Mouse (Mus musculus): ENCODE results near the gene Gm2a. TPM values are rescaled to one million over a fixed set of nuclear protein-coding genes. Genes with fewer than 3 reads are reported as not detected.
"Not testable (repeated sequence)": the region's sequence is repeated elsewhere in the genome, so short reads cannot be mapped to it uniquely, and the experiment has no call there.

Gm2a gene
- 100 to 1,000 TPM; 220 to 225 TPM for total RNA-seq (2021)
- long read RNA-seq, experiment 1, full-length matches to known transcripts = 189 of 292 reads
- long read RNA-seq, experiment 1, partial matches to known transcripts = 95 of 292 reads
- long read RNA-seq, experiment 1, other reads (novel, unspliced or antisense) = 8 of 292 reads
- long read RNA-seq, experiment 2, full-length matches to known transcripts = 61 of 81 reads
- long read RNA-seq, experiment 2, partial matches to known transcripts = 3 of 81 reads
- long read RNA-seq, experiment 2, other reads (novel, unspliced or antisense) = 17 of 81 reads

DNA sequence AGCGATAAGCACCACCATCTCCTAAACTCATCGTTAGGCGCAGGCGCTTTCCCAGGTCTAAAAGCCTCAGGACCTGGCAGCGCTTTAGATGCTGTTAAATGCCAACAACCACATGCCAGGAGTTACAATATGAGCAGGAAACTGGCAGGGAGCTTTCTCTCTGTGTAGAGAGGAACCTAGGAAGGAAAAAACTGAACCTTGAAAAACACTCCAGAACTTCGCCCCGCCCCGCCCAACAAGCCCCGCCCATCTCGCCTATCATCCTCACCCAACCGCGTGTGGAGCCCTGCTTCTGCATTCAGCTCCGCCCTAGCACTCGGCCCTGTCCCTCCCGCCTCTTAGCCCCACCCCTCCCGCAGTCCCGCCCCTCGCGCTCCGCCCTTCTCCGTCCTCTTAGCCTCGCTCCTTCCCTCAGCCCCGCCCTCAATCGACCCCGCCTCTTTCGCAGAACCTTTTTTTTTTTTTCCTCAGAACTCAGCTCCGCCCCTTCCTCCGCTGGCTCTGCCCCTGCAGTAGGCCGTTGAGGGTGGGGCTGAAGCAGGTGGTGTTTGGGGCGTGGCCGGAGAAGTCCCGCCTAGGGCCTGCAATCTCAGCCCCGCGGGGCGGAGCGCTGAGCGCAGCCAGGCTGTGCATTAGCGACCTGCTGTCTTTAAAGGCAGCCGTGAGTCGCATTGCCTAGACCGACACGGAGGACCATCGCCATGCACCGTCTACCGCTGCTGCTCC, at the start of gene Gm2a:
Gm2a (plus strand) TSS at position 653 of the 726 bp plus-strand sequence.
- peak; percentile 96 to 98 for DNase-seq

DNA sequence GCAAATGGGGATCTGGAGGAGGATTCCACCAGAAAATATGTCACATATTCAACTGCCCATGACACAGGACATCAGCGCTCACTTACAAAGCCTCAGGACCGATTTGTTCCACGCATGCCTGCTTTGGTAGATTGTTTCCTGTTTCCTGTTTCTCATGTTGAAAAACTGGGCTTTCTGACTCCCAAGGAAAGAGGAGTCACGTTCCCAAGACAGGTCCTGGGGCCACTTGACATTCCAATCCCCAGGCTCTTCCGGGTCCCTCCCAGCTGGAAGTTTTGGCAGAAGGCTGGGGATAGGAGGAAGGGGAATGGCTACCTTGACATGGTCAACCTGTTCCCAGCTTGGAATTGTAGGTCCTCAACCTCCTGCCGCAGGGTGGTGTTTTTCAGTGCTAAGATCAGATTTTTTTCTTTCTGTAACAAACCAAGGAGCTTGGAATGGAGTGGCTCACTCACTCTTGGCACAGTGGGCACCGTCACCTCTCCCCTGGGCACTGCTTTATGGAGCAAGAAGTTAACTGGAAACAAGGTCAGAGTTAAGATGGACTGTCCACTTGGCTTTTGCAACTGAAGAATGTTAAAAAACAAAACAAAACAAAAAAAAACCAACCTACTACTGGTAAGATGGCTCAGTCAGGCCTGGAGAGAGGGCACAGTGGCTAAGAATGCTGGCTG, 46.9 kb upstream of the Gm2a start:
- no peak for DNase-seq

DNA sequence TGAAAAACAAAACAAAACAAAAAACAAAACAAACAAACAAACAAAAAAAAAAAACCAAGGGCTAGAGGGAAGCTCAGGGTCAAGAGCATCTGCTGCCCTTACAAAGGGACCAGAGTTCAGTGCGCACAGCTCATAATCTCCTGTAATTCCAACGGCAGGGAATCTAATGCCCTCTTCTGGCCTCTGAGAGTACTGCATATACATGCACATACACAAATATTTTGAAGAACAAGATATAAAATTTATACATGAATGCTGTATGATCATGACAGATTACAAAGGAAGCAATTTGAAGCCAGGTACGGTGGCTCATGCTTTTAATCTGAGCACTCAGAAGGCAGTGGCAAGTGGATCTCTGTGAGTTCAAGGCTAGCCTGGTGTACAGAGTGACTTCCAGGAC, 40.4 kb upstream of the Gm2a start:
- no peak for DNase-seq

DNA sequence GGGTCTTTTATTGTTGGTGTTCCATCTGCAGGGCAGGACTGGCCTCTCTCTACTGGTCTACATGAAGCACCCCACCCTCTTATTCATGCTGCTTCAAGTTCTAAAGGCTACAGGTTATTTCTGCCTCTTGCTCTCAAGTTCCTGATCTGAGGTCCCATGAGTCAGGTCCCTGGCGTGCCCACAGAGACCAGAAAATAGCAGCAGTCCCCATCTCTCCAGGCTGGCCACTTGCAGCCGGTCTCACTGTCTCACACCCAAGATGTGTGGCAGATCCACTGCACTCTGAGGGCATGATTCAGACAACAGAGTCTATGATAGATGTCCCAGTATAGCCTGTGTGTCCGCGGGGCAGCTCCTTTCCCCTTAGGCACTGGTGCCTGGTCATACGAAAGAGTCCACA, 37.1 kb upstream of the Gm2a start:
- DNase-seq = no peak

DNA sequence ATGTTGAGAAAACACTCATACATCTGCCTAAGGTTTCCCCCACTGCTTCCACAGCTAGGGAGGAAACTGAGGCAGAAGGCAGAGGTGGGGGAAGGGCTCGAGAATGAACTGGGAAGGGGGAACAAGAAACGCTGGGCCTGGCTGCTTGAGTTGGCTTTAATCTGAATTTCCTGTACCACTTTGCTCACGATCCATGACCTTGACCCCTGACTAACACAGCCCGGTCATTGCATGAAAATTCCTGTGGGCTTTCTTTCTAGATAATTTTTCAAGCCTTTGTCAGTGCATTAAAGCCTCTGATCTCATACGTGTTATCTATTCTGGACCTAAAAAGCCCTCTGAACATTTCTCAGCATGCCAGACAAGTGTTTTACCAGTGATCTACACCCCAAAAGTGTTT, 35.1 kb upstream of the Gm2a start:
- DNase-seq = peak; percentile 45 to 63

DNA sequence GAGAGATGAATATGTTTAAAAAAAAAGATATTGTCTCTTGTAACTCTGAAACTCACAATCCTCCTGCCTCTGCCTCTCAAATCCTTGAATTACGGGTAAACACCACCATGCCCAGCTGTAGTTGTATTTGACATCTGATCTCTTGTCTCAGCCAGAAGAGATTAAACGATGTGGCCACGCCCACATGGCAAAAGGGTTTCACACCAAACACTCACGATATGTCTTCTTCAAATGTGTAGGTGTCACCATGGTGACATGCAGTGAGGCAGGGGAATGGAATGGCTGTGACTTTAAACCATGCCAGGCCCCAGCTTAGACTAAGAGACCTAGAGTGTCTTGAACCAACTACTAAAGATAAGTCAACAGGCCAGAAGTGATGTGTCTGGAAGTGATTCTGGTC, 31.0 kb upstream of the Gm2a start:
- no peak for DNase-seq

DNA sequence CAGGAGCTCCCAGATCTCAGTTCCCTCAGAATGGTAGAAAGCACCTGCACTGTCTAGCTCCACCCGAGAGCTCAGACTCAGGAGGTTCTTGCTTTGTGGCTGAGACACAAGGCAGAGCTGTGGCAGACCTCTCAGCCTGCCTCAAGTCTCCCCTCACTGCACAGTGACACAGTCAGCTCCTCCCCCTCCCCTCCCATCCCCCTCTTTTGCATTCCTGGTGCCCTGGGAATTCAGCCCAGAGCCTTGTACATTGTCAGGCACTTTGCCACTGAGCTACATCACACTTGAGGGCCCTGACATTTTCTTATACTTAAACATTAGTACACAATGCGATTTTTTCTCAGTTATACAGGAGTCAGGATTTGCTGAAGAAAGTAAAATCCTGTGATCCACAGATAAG, 28.9 kb upstream of the Gm2a start:
- DNase-seq = no peak

DNA sequence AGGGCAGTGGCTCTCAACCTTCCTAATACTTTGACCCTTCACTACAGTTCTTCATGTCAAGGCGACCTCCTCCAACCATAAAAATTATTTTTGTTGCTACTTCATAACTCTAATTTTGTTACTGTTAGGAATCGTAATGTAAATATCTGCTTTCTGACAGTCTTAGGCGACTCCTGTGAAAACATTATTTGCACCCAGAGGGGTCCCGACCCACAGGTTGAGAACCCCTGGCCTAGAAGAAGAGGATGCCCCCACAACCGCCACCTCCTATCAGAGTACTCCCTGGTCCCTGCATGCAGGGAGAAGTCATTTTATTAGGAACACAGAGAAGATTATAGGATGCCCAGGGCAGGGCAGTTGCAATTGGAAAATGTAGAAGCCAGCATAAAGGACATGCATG, 26.6 kb upstream of the Gm2a start:
- no peak for DNase-seq

DNA sequence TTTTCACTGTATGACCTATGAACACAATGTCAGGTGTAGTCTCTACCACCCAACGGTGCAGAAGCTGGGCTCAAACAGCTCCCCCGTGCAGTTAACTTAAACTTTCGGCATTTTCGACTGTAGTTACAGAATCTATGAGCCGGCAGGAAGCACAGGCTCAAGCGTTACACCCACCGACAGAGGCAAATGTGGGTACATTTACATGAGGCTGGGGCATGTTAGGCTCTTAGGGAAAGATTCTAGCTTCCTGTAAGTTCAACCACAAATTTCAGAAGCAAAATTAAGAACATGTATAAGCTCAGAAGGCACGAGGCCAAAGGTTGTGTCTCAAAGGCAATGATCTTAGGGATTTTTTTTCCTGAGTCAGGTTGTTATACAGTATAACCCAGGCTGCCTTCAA, 25.4 kb upstream of the Gm2a start:
- DNase-seq = no peak

DNA sequence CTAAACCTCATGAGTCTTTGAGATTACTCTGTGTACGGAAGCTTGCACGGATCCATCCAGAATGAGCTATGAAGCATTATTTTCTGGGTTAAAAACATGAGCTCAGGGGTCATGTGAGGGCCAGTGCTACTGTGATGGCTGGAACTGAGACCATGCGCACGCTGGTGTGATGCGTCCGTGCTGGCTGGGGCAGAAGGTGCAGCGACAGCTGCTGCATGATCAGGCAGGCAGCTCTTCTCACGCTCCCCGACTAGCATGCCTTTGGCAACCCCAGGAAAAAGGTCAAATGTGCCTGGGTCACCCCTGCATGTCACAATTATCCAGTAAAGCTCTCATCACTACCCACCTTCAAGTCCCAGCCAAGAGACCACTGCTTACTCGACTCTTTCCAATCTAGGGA, 24.7 kb upstream of the Gm2a start:
- no peak for DNase-seq

DNA sequence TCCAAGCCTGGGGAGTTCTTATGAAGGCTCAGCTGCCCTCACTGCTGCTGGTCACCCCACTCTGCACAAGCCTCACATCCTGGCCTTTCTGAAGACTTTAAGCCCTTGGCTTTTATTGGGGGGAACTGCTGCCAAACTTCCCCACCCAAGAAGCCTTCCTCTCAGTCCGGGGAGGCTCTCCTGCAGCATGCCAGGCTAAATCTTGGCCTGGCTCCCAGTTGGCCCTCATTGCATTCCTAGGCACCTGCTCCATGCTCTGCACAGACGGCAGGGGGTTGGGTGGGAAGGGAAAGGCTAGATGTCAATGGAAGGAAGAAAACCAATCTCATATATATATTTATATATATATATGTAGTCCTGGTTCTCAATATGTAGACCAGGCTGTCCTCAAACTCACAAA, 22.3 kb upstream of the Gm2a start:
- DNase-seq = peak; percentile 38 to 62

DNA sequence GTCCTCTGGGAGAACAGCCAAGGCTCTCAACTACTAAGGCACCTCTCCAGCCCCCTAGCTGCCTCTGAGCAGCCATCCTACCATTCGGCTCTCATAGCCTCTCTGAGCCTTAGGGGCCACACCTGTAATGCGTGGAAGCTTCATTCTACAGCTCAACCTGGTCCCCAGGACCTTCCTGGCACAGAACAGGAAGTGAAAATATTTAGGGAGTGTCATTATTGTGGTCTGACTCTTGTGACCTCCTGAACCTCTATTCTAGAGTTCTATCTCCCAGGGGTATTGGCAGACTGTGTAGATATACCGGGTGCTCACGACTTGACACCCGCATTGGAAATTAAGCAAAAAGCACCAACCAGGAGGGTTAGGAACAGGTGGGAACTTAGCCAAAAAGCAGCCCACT, 21.7 kb upstream of the Gm2a start:
- no peak for DNase-seq

DNA sequence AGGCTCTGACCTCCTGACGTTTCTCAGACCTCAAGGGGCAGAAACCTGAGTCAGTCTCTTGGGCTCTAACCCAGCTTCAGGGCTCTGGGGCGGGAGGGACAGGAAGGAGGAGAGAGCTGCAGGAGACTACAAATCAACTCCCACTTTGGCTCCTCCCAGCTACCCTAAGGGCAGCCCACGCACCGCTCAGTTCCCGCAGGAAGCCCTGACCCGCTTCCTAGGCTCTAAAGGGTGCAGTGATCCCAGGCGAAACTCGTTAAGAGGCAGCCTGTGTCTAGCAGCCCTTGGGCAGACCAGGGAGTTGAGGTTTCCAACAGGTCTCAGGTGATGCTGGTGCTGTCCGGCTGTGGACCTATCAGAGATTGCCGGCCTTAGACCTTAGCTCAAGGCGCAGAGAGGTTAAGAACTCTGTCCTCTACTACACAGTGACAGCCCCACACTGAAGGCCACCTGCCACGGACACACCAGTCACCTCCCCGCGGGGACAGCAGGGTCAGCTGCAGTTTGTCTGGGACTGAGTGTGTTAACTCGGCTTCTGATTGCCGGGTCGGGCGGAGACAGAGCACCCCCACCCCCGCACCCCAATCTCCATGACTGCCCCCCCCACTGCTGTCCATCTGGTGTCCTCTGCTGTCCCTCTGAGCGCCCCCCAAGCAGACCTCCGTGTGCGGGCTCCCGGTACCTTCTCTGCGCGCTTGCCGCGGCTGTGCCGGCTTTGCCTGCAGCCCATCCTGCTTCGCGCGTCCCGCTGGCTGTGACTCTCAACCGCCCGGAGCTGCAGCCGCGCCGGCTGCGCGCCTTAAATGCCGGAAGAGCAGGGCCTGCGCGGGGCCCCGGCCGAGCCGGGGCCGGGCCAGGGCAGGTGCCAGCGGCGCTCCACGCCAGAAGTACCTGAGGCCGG, 20.3 kb upstream of the Gm2a start, which contains the start of gene Ccdc69:
Ccdc69 (minus strand) TSS at position 801 of the 901 bp plus-strand sequence.
- DNase-seq = peak; percentile 77 to 83

DNA sequence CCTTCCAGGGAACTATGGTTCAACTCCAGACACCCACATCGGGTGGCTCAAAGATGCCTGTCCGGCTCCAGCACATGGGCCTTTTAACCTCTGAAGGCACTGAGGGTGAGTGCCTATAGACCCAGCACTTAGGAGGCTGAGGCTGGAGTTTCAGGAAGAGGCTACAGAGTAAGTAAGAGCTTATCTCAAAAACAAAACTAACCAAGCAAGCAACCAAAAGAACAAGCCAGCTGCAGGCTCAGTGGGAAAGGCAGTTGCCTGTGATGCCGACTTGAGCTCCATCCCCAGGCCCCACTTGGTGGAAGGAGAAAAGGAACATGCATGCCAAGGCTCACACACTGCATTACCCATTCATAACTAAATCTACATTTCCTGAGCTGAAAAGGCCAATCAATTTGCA, 19.4 kb upstream of the Gm2a start:
- DNase-seq = no peak

DNA sequence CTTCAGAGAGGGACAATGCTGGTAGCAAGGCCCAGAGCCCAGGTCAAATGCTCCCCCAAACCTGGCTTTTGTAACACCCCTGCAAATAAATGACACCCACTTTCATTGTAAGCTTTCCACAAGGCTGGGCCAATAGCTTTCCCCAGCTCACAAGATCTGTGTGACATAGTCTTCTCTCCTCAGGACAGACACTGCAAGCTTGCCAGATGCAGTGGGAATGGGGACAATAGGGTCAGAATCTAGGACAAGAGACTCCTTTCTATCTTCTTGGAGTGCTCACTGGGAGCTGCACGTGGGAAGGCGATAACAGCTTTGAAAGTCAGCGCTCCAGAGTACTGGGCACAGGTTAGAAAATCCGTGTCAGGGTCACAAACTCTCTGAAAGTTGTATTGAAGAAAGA, 18.7 kb upstream of the Gm2a start:
- DNase-seq = no peak

DNA sequence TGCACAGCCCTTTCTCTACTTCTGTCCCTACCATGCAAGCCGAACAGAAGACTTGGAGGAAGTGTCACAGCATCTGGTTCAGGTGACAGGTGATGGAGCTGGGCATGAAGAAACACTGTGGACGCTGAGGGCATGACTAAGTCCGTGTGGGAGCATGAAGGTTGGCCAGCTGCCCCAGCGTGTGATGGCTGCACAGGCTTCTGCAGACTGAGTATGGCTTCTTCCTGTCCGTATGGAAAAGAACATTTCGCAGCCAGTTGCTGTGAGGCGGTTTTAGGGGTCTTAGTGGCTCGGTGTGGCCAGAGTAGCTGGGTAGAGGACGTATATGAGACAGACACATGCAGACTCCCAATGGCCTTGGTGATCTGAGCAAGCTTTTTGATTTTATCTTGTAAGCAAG, 16.7 kb upstream of the Gm2a start:
- peak; percentile 64 to 65 for DNase-seq

DNA sequence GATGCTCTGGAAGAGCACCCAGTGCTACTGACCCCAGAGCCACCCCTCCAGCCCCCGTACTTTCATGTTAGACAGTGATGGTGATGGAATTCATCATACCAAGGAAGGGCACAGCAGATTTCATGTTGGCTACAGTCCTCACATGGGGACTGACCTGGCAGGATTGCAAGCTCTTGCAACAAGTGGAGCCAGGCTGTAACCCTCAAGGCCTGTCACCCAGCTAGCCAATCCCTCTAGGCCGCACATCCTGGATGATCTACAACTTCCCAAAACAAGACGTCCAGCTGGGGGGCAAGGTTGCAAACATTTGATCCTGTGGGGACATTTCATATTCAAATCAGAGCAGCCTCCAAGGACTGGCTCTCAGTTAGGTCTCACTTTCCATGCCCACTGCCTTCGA, 13.3 kb upstream of the Gm2a start:
- peak; percentile 67 to 78 for DNase-seq

DNA sequence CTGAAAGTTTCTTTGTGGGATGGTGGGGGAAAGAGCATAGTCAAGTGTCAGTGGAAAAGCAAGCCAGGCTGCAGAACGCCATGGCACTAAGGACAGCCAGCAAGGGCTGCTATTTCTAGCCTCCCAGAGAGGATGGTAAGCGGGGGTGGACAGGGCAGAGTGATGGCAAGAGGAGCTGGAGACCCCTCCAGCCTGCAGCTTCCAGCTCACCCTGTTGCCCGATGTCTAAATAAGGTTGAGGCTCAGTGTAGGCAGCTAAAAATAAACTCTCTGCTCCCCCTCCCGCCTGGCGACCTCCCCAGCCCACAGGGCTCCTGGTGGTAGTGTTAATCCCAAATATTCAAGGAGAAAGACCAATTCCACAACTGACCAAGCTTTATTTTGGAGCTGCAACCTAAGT, 12.5 kb upstream of the Gm2a start:
- DNase-seq = no peak

DNA sequence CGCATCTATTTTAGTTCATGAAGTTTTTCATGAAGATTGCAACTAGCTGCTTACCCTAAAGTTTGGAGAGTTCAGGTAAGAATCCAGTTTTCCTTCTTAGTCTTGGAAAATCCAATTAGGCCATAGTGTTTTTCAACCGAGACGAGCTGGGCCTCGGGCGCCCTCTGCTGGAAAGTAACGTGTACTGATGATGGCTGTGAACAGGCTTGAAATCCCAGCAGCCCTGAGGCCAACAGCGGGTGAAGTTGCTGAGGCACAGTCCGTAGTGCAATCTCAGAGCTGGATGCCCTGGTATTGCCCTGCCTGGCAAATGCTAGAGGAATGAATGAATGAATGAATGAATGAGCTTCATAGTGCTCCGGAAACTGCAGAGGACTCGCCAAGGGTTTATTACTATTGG, 10.9 kb upstream of the Gm2a start:
- peak; percentile 79 to 81 for DNase-seq

DNA sequence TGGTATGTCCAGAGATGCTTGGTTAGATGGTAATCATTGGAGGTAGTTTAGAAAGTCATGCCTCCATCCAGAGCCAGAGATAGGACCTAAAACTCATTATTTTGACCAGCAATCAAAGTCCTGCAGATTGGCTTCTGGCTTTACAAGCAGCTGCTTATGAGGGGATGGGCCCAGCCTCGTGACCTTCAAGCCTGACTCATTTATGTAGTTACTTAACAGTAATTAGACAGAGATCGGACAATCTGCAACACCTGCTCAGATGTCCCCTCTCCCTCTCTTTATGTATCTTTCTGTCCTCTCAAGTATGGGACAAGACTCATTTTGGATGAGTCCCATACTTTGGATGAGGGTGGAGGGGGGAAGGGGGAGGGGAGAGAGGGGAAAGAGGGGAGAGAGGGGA, 8.0 kb upstream of the Gm2a start:
- no peak for DNase-seq

DNA sequence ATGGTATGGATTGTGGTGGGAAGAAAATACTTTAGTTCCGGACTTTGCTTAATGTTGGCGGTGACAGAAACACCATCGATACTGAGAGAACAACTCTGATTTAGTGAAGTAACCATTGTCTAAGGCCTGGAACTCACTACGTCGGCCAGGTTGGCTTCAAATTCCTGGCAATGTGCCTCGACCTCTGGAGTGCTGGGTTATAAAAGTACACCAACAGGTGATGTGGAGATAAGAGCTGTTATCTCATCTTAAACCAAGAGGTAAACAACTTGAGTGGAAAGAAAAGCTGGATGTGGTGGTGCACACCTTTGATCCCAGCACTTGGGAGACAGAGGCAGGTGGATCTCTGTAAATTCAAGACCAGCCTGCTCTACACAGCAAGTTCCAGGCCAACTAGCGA, 4.8 kb upstream of the Gm2a start:
- no peak for DNase-seq

DNA sequence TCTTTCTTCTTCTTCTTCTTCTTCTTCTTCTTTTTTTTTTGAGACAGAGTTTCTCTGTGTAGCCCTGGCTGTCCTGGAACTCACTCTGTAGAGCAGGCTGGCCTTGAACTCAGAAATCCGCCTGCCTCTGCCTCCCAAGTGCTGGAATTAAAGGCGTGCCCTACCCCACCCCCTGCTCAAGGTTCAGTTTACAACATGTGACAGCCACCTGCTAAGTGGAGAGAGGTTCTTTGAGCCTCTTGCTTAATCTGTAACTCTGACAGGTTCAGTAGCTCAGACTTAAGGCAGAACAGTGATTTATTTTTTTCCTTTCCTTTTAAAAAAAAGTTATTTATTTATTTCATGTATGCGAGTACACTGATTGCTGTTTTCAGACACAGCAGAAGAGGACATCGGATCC, 1.6 kb upstream of the Gm2a start:
- not testable (repeated sequence) for DNase-seq

All from adrenal gland, postnatal 36 days (tissue).